Mouse (Mus musculus) stomach, embryonic 16.5 days (tissue): ENCODE results near the gene Ccdc146. TPM values are rescaled to one million over a fixed set of nuclear protein-coding genes. Genes with fewer than 3 reads are reported as not detected.
"Not testable (repeated sequence)": the region's sequence is repeated elsewhere in the genome, so short reads cannot be mapped to it uniquely, and the experiment has no call there.

Experiments used
- ATAC-seq: fragments of 200-750 bp; cut with Nextera tagmentation; 2 replicates; pipeline ENCODE4 v1.8.0; 2017; ENCODE audit warnings: moderate number of reproducible peaks, moderate TSS enrichment; ENCODE audit not compliant: insufficient read depth, low FRiP score
- H3K27ac ChIP-seq: fragments of 300-500 bp; sonication (generic); 2 replicates; pipeline ENCODE4 v1.5.1; 2014; ENCODE audit warnings: low read length
- H3K27me3 ChIP-seq: fragments of 300-500 bp; sonication (generic); 2 replicates; pipeline ENCODE4 v1.6.1; 2014; ENCODE audit warnings: low read length, control low read depth, mixed read lengths; ENCODE audit not compliant: control insufficient read depth, insufficient read depth
- H3K36me3 ChIP-seq: fragments of 300-500 bp; sonication (generic); 2 replicates; pipeline ENCODE4 v1.6.1; 2014; ENCODE audit warnings: low read length; ENCODE audit not compliant: control insufficient read depth, insufficient read depth
- H3K4me1 ChIP-seq: fragments of 300-500 bp; sonication (generic); 2 replicates; pipeline ENCODE4 v1.6.1; 2014; ENCODE audit warnings: low read length, control low read depth, mixed read lengths; ENCODE audit not compliant: control insufficient read depth, insufficient read depth
- H3K4me2 ChIP-seq: fragments of 300-500 bp; sonication (generic); 2 replicates; pipeline ENCODE4 v1.6.1; 2014; ENCODE audit warnings: low read depth, low read length, mixed read lengths
- H3K4me3 ChIP-seq: fragments of 300-500 bp; sonication (generic); replicated peaks from 2 replicates; pipeline ENCODE4 v1.5.1; 2014; ENCODE audit warnings: mild to moderate bottlenecking, low read length
- H3K9ac ChIP-seq: fragments of 300-500 bp; sonication (generic); 2 replicates; pipeline ENCODE4 v1.6.1; 2014; ENCODE audit warnings: low read length
- H3K9me3 ChIP-seq: fragments of 300-500 bp; sonication (generic); replicated peaks from 2 replicates; pipeline ENCODE4 v1.6.1; 2016; ENCODE audit warnings: low read length, control low read depth; ENCODE audit not compliant: control insufficient read depth
- WGBS: fragments of 180-500 bp; shearing (Covaris S2); extraction: QIAGEN DNeasy Blood & Tissue Kit; methylation state at CpG from one replicate; pipeline ENCODE4 v1.1.7; 2014; 5-methylcytosine and 5-hydroxymethylcytosine counted together
- polyA plus RNA-seq: library from polyadenylated mRNA; unstranded; fragments of >200 nt; fragmentation: Nextera tagmentation; extraction: Ambion mirVana; gene quantifications from 2 replicates; pipeline ENCODE4 v1.2.1, GENCODE M21; 2015

Gene Ccdc146
- polyA plus RNA-seq, 1 experiment from 2014 or later, result 0.72 TPM

DNA sequence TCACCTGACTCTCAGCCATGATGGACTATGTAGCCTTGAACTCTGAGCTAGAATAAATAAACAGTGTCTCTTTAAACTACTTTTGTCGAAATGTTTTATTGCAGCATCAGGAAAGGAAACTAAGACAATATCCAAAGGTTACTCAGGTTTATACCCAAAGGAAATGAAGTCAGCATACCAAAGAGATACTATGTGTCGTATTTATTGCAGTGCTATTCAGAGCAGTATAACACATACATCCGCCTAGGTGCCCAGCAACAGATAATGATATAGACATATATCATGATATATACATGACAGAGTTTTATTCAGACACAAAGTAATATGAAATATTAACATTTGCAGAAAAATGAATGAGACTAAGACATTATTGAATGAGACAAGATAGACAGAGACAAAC lies 61.1 kb downstream of the Ccdc146 start:
- Histone ChIP-seq H3K36me3 (no peaks in the 10 kb centered on the region), H3K4me1 (no peaks in the 10 kb centered on the region), H3K9ac (no peak overlapping the region), H3K27me3 (no peaks in the 10 kb centered on the region), H3K9me3 (no peaks in the 10 kb centered on the region), H3K27ac (no peak overlapping the region), H3K4me2 (no peak overlapping the region), H3K4me3 (no peak overlapping the region)
- WGBS, result 68% methylated on average over 3 of the region's 3 CpGs
- ATAC-seq, result no peak

DNA sequence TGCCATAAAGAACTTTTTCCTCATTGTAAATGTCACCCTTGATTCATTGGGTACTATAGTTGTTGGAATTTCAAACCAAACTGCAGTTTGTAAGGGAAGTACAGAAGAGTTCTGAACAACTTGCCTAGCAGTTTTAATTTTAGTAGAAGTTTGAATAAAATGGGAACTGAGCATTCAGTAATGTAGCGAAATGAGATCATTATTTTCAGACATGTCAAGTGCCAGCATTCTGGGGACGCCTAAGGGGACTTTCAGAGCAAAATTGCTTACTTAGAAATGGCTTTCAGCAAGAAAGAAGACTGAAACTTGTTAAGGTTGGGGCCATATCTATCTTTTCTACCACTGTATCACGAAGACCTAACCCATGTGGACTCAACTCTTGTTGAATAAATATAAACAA lies 65.8 kb downstream of the Ccdc146 start:
- ATAC-seq, result no peak
- WGBS, result 68% methylated on average over 3 of the region's 3 CpGs

DNA sequence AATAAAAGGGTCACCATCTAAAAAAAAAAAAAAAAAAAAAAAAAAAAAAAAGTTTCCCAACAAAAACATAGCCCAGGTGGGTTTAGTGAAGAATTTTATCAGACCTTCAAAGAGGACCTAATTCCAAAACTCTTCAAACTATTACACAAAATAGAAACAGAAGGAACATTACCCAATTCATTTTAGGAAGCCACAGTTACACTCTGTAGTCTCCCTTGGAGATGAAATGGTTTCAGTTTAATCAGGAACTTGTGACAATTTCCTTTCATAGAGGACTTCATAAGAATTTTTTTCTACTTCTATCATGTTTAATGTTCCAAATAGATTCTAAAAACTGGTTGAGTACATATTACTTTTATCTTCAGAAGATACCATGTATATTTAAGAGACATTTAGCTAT lies 72.8 kb downstream of the Ccdc146 start:
- Histone ChIP-seq H3K4me3 (no peak overlapping the region), H3K27me3 (no peaks in the 10 kb centered on the region), H3K9ac (no peak overlapping the region), H3K36me3 (no peaks in the 10 kb centered on the region), H3K9me3 (no peaks in the 10 kb centered on the region), H3K27ac (no peak overlapping the region), H3K4me2 (no peak overlapping the region), H3K4me1 (0 out of 2 replicates have a peak, but pooled peaks cover 4% of the 10 kb centered on the region)
- ATAC-seq, result no peak

More for the DNA sequence above, 65.8 kb downstream of the Ccdc146 start:
- Histone ChIP-seq H3K4me3 (no peak overlapping the region), H3K9me3 (no peaks in the 10 kb centered on the region), H3K4me2 (no peak overlapping the region), H3K27me3 (no peaks in the 10 kb centered on the region), H3K36me3 (no peaks in the 10 kb centered on the region), H3K27ac (no peak overlapping the region), H3K9ac (no peak overlapping the region), H3K4me1 (0 out of 2 replicates have a peak, but pooled peaks cover under 1% of the 10 kb centered on the region)

DNA sequence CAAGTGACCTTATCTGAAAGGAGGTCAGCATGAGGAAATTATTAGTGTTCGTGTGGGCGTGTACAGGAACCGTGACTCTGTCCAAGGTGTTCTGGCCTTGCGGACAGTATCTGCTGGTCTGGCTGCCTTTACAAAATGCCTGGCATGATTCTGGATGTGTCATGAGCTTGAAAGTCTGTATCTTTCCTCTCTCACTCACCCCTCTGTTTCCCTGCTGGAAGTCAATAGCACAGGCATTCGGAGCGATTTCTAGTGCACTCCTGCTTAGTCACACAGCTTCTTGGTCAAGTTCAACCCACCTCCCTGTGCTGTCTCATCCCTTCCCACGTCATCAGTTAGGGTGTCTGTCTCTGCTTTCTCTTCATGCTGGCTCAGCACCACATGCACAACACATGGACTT lies 76.1 kb downstream of the Ccdc146 start:
- H3K36me3 ChIP-seq, result no peaks in the 10 kb centered on the region
- 86% methylated on average over 7 of the region's 7 CpGs for WGBS
- ATAC-seq, result no peak
- no peak overlapping the region for H3K27ac ChIP-seq
- H3K9ac ChIP-seq, result no peak overlapping the region
- H3K4me1 ChIP-seq, result 0 out of 2 replicates have a peak, but pooled peaks cover under 1% of the 10 kb centered on the region
- no peak overlapping the region for H3K4me2 ChIP-seq
- no peaks in the 10 kb centered on the region for H3K9me3 ChIP-seq
- no peak overlapping the region for H3K4me3 ChIP-seq
- H3K27me3 ChIP-seq, result no peaks in the 10 kb centered on the region

DNA sequence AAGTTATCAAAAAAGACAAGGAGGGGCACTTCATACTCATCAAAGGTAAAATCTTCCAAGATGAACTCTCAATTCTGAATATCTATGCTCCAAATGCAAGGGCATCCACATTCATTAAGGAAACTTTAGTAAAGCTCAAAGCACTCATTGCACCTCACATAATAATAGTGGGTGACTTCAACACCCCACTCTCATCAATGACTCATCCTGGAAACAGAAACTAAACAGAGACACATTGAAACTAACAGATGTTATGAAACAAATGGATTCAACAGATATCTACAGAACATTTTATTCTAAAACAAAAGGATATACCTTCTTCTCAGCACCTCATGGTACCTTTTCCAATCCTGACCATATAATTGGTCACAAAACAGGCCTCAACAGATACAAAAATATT lies 82.2 kb downstream of the Ccdc146 start:
- not testable (repeated sequence) for H3K4me1 ChIP-seq, H3K4me2 ChIP-seq, H3K27ac ChIP-seq, H3K9me3 ChIP-seq, ATAC-seq, H3K9ac ChIP-seq, H3K4me3 ChIP-seq, H3K27me3 ChIP-seq, H3K36me3 ChIP-seq

DNA sequence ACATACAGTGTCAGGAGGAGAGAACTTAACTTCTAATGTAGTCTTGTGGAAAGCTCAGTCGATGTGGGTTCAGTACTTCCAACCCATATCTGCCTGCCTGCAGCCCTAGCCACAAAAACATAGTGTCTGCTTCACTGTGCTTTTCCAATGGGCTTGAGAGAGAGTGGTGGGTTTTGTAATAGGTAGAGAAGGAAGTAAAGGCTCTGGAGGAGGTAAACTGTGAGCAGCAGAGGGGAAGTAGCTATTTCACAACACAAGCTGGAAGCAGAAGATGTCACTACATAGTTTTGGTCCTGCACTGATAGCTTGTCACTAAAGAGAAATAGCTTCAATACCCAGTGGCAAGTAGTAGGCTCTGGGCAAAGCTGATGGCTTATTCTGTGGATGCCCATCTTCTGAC lies 92.4 kb downstream of the Ccdc146 start:
- Histone ChIP-seq H3K36me3 (no peaks in the 10 kb centered on the region), H3K9me3 (no peaks in the 10 kb centered on the region), H3K4me1 (0 out of 2 replicates have a peak, but pooled peaks cover 4% of the 10 kb centered on the region), H3K27me3 (no peaks in the 10 kb centered on the region), H3K9ac (no peak overlapping the region), H3K27ac (no peak overlapping the region), H3K4me2 (no peak overlapping the region), H3K4me3 (no peak overlapping the region)
- no peak for ATAC-seq
- 78% methylated on average over 1 of the region's 1 CpGs for WGBS

DNA sequence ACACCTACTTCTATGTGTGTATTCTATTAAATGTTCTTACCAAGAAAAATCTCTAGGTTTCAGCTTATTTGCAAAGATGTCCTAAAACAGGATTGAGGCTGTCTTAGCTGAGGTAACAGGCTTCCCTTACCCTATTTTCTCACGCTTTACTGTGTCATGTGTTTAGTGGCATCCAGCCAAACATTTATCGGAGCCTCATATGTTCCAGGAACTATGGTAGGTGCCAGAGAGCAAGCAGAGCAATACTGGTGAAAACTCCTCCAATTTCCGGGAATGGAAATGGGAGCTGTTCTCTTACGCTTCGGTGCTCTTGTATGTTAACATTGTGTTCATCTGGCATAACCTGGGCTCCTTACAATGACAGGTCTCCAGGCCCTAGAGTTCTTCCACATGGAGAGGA lies 92.8 kb downstream of the Ccdc146 start:
- H3K9me3 ChIP-seq, result no peaks in the 10 kb centered on the region
- 65% methylated on average over 5 of the region's 5 CpGs for WGBS

DNA sequence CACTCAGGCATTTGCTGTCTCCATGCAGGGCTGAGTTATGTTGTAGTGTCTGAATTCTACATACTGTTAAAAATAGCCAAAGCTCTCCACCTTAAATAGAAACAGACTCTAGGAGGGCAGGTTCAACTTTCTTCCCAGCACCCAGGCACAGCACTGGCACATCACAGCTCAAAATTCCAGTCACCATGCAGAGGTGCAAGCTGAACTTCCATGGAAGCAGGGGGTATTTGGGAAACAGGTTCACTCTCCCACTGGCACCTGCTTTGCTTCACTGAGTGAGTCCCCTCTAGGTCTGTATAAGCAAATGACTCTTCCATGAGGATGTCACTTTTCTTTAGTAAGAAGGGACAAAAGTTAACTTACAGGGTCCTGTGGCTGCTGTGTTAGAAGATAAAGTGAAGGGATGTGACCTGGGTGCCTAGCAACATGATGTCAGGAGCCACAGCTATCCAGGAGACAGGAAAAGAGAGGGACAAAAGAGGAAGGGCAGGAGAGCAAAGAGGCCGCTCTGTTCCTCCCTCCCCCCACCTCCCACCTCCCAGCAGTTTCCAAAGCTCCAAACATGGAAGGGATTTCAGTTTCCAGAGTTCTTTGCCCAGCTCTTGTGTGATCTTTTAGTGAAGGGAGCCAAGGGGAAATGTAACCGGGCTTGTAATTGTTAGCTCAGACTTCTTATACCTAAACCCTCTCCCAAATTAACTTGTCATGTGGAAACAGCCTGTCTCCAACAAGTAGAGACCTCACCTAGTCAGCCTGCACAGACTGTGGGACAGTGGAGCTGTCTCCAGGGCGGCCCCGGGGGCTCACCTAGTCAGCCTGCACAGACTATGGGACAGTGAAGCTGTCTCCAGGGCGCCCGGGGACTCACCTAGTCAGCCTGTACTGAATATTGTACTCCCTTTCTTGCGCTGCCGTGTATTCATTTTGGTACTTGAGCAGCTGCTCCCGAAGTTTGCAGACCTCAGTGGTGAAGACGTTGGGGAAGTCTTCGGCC lies 94.5 kb downstream of the Ccdc146 start:
- peak; percentile 60; the same call in 1 of the 2 replicates for ATAC-seq
- no peak overlapping the region for H3K4me3 ChIP-seq
- H3K27me3 ChIP-seq, result no peaks in the 10 kb centered on the region
- no peaks in the 10 kb centered on the region for H3K9me3 ChIP-seq
- 49% methylated on average over 11 of the region's 11 CpGs for WGBS
- 0 out of 2 replicates have a peak, but pooled peaks cover 4% of the 10 kb centered on the region for H3K4me1 ChIP-seq
- no peak overlapping the region for H3K4me2 ChIP-seq
- peak overlapping the region; percentile 87 for H3K27ac ChIP-seq
- peak overlapping the region; percentile 38; the same call in 1 of the 2 replicates for H3K9ac ChIP-seq
- H3K36me3 ChIP-seq, result no peaks in the 10 kb centered on the region

More for the DNA sequence above, 92.8 kb downstream of the Ccdc146 start:
- H3K27ac ChIP-seq, result no peak overlapping the region
- no peak overlapping the region for H3K4me2 ChIP-seq
- H3K27me3 ChIP-seq, result no peaks in the 10 kb centered on the region
- H3K36me3 ChIP-seq, result no peaks in the 10 kb centered on the region
- 0 out of 2 replicates have a peak, but pooled peaks cover 4% of the 10 kb centered on the region for H3K4me1 ChIP-seq
- no peak overlapping the region for H3K9ac ChIP-seq
- ATAC-seq, result no peak
- H3K4me3 ChIP-seq, result no peak overlapping the region

DNA sequence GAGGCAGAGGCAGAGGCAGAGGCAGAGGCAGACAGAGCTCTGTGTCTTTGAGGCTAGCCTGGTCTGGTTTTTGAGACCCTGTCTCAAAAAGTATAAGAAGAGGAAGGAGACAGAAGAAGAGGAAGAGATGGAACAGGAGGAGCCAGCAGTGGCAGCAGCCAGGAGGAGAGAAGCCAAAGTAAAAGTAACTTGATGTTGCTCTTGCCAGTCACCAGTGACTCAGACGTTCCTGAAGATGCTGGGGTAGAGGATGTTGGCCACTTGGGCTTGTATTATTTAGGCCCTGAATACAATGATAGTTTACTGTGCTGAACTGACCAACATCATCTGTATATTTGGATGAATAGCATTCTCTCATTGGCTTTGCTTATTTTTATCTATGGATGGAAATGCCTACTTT lies 95.9 kb downstream of the Ccdc146 start:
- WGBS, result 69% methylated on average over 1 of the region's 1 CpGs
- H3K4me1 ChIP-seq, result 0 out of 2 replicates have a peak, but pooled peaks cover 7% of the 10 kb centered on the region
- H3K27ac ChIP-seq, result no peak overlapping the region
- no peak overlapping the region for H3K9ac ChIP-seq
- ATAC-seq, result no peak
- no peaks in the 10 kb centered on the region for H3K27me3 ChIP-seq
- no peak overlapping the region for H3K4me2 ChIP-seq
- no peak overlapping the region for H3K4me3 ChIP-seq
- H3K9me3 ChIP-seq, result no peaks in the 10 kb centered on the region
- no peaks in the 10 kb centered on the region for H3K36me3 ChIP-seq
